Mouse (Mus musculus): ENCODE measurements at regions not wholly inside any gene's neighbourhood (a gene's known extent, or its start where the extent isn't known, plus 50 kb on each side); places are given as distances from the start of the nearest gene placed in this dataset.

DNA sequence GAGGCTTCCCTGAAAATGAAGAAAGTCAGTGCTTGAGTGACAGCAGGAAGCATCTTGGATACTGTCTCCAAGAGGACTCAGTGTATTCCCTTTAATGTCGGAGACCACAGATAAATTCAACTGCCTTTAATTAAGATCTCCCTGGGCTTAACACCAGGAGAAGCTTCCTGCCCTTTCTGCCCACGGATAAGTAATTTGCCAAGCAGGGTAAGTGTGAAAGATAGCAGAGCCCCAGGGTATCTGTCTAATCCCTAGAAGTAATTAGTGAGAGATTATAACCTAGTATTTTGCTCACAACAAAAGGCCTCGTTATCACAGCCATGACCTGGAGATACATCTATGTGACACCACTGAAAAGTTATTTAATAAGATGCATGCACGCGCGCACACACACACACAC, 232.1 kb upstream of the Slc16a7 start:
- TF ChIP-seq POLR2A (IDR thresholded peaks at IDR 0.05; ENCODE audit: insufficient read depth, low read depth, low read length) (no peak), CTCF (IDR thresholded peaks at IDR 0.05; ENCODE audit: insufficient read depth, low read depth, low read length) (no peak)

Measured in olfactory bulb, adult 2 months (tissue).